ENCODE assay signal across 14 mouse cellular contexts in genomic region chr9:115317049-115317448, GRCm38 (mm10).
"Had no signal": no experiment of that assay in that cellular context is flagged by ENCODE, and none has a peak within 500 bp of the region (broad histone marks: within the 10 kb centered on the region; RNA-seq: fewer than 3 reads in every experiment).

No protein-coding gene starts in this region.

- DNase-seq: gastrocnemius, postnatal 25 days; heart, adult 2 months; heart, postnatal 4 days; kidney, adult 18-20 months; kidney, adult 8-10 months; kidney, postnatal 10 days; kidney, postnatal 25 days; kidney, postnatal 4 days; liver; liver, embryonic 13.5 days had no signal

- ATAC-seq: hindbrain, embryonic 16.5 days; inflammation-experienced regulatory T-cells, adult 6 months; intestine, embryonic 15.5 days; intestine, postnatal 0 days had no signal
